Mouse (Mus musculus): Measurements from ENCODE around the gene Eprs.

- no peak for TF ChIP-seq ZNF384 (IDR thresholded peaks at IDR 0.05; ENCODE audit: low read depth, low read length)
- no peak for TF ChIP-seq MAFK (IDR thresholded peaks at IDR 0.05; ENCODE audit: insufficient read depth, low read depth, low read length)
- TF ChIP-seq HCFC1 (IDR thresholded peaks at IDR 0.05; ENCODE audit: borderline replicate concordance, insufficient read depth, low read length): no peak
- TF ChIP-seq ZC3H11A (IDR thresholded peaks at IDR 0.05; ENCODE audit: borderline replicate concordance, low read depth, low read length): no peak
- TF ChIP-seq CHD2 (IDR thresholded peaks at IDR 0.05; ENCODE audit: low read depth, low read length): no peak
Observed at GRCm38 (mm10) chr1:185334136-185334535, 28.7 kb upstream of the Eprs start.

Data from ES-E14 (cell line).